Mouse (Mus musculus): ENCODE measurements around the gene Pfkp.

GRCm38 (mm10) chr13:6666887-6667286 is 18.3 kb upstream of the Pfkp start:
- TF ChIP-seq POLR2A (IDR thresholded peaks at IDR 0.05; ENCODE audit: low read depth, low read length) (no peak), CTCF (IDR thresholded peaks at IDR 0.05; ENCODE audit: extremely low read depth, insufficient read depth, insufficient read length, insufficient replicate concordance) (no peak)

Measured in spleen, adult 2 months (tissue).